In the genomic region with DNA sequence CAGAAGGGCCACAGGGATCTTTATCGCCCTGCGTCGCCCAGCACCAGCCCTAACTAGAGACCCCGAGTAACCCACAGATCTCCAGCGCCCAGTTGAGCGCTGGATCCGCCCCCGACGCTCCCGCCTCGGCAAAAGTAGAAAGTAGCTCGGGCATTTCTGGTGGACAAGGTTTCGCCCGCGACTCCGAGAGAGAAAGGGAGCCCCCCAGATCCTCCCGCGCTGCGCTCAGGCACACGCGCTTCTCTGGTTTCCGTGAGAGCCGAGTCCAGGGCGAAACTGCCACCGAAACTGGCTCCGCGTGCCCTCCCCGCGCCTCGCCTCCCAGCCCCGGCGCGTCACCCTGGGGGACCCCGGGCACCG, we compare ENCODE assay signal across 8 mouse cellular contexts. TPM values are rescaled to one million over a fixed set of nuclear protein-coding genes. Genes with fewer than 3 reads are reported as not detected.
DNase-seq lines count a peak whose midpoint lies in the region; ATAC-seq and TF ChIP-seq lines count a peak whose summit lies in the region.

No protein-coding gene starts in this region.

- TF ChIP-seq POLR2A in brain, embryonic 14.5 days (IDR thresholded peaks at IDR 0.05; ENCODE audit: borderline replicate concordance, extremely low read depth, insufficient read depth, insufficient read length, poor library complexity, severe bottlenecking) = no peak

- peak overlapping the region; percentile 36 for H3K9ac ChIP-seq in forebrain, embryonic 15.5 days (replicated peaks)
- H3K9ac ChIP-seq in liver, embryonic 12.5 days = peak overlapping the region; percentile 56

- H3K27me3 ChIP-seq in forebrain, embryonic 15.5 days = peaks cover 42% of the 10 kb centered on the region
- H3K27me3 ChIP-seq in liver, embryonic 12.5 days (replicated peaks) = peaks cover 60% of the 10 kb centered on the region
- H3K27me3 ChIP-seq in splenic B cell, adult 2 months (ENCODE audit: control insufficient read depth, insufficient read depth, low read length, poor library complexity, severe bottlenecking) = no peaks in the 10 kb centered on the region

- peak; percentile 66 for ATAC-seq in forebrain, embryonic 15.5 days (replicated peaks)
- ATAC-seq in liver, embryonic 12.5 days = peak; percentile 25; the same call in 1 of the 2 replicates

- H3K9me3 ChIP-seq in forebrain, embryonic 15.5 days = no peaks in the 10 kb centered on the region
- no peaks in the 10 kb centered on the region for H3K9me3 ChIP-seq in liver, embryonic 12.5 days (replicated peaks)

- H3K36me3 ChIP-seq in forebrain, embryonic 15.5 days = no peaks in the 10 kb centered on the region
- no peaks in the 10 kb centered on the region for H3K36me3 ChIP-seq in liver, embryonic 12.5 days
- H3K36me3 ChIP-seq in splenic B cell, adult 2 months (ENCODE audit: control insufficient read depth, insufficient read depth, low read length, poor library complexity, severe bottlenecking) = no peaks in the 10 kb centered on the region

- H3K4me1 ChIP-seq in forebrain, embryonic 15.5 days = peaks cover 22% of the 10 kb centered on the region
- H3K4me1 ChIP-seq in liver, embryonic 12.5 days = peaks cover 11% of the 10 kb centered on the region

- H3K27ac ChIP-seq in forebrain, embryonic 15.5 days (replicated peaks) = no peak overlapping the region
- no peak overlapping the region for H3K27ac ChIP-seq in liver, embryonic 12.5 days

- DNase-seq in layer of hippocampus, postnatal 36 days = peak; percentile 6 to 10
- DNase-seq in layer of hippocampus, adult 9-11 months = no peak
- DNase-seq in brain, embryonic 14.5 days (ENCODE audit: low read depth) = peak; percentile 25
- DNase-seq in splenic B cell, adult 2 months (ENCODE audit: low read depth, low spot score) = peak; percentile 25
- no peak for DNase-seq in adrenal gland, adult 18-20 months (ENCODE audit: low spot score in 2 of 2)
- no peak for DNase-seq in spleen, postnatal 4 days (ENCODE audit: low spot score in 2 of 2)

- 0% methylated on average over 35 of the region's 35 CpGs for WGBS in forebrain, embryonic 15.5 days
- WGBS in liver, embryonic 12.5 days (ENCODE audit: insufficient replicate concordance) = under 1% methylated on average over 35 of the region's 35 CpGs

- peak overlapping the region; percentile 57 for H3K4me3 ChIP-seq in forebrain, embryonic 15.5 days
- peak overlapping the region; percentile 60 for H3K4me3 ChIP-seq in liver, embryonic 12.5 days

- H3K4me2 ChIP-seq in forebrain, embryonic 15.5 days (replicated peaks) = peak overlapping the region; percentile 98
- H3K4me2 ChIP-seq in liver, embryonic 12.5 days = peak overlapping the region; percentile 74

- TF ChIP-seq CTCF in brain, embryonic 14.5 days (IDR thresholded peaks at IDR 0.05; ENCODE audit: borderline replicate concordance, extremely low read depth, insufficient read depth, insufficient read length) = no peak

RNA-seq across cellular contexts. Expression of a gene that starts 0.5 kb away (rescaled TPM):
- 10 to 100 TPM; 13.1 to 13.4 TPM for total RNA-seq in layer of hippocampus, postnatal 36 days (2021)
- 2.3 and 4.1 TPM in 2 replicates for polyA plus RNA-seq in brain, embryonic 14.5 days (2012; rRNA removed)
- 6.0 and 7.7 TPM in 2 replicates for polyA plus RNA-seq in forebrain, embryonic 15.5 days (2015; fragmentation: Nextera tagmentation; extraction: Ambion mirVana)
- 6.7 and 6.9 TPM in 2 replicates for polyA plus RNA-seq in liver, embryonic 12.5 days (2016; fragmentation: Nextera tagmentation; extraction: Ambion mirVana)
- total RNA-seq in adrenal gland, adult 18-20 months (2021) = 10 to 100 TPM in 1 of 2 experiments, 1 to 10 TPM in 1; 2.5 to 22.2 TPM

RNA-seq across cellular contexts. Expression of a gene that starts 59.6 kb away (rescaled TPM):
- 10 to 100 TPM; 54.7 to 62.9 TPM for total RNA-seq in layer of hippocampus, postnatal 36 days (2021)
- polyA plus RNA-seq in brain, embryonic 14.5 days (2012; rRNA removed) = 61.3 and 80.8 TPM in 2 replicates
- polyA plus RNA-seq in forebrain, embryonic 15.5 days (2015; fragmentation: Nextera tagmentation; extraction: Ambion mirVana) = 69.6 and 70.8 TPM in 2 replicates
- 46.6 and 52.2 TPM in 2 replicates for polyA plus RNA-seq in liver, embryonic 12.5 days (2016; fragmentation: Nextera tagmentation; extraction: Ambion mirVana)
- total RNA-seq in adrenal gland, adult 18-20 months (2021) = 10 to 100 TPM; 27.8 to 31.4 TPM

Comparison
In these comparisons a context has a peak if more than half of its experiments do, and no peak if none do; other contexts are left out.
1. DNase-seq: peak in layer of hippocampus, postnatal 36 days (2 of 2), brain, embryonic 14.5 days (single experiment) and splenic B cell, adult 2 months (single experiment); none in layer of hippocampus, adult 9-11 months (single experiment), adrenal gland, adult 18-20 months (0 of 2) and spleen, postnatal 4 days (0 of 2).